Mouse (Mus musculus) liver (tissue): ENCODE measurements around the gene Pdzd8.

Experiments
- DNase-seq: peaks from one replicate; pipeline ENCODE4 v3.0.0-alpha.2; 2020; ENCODE audit warnings: mixed read lengths

Gene Pdzd8

GRCm38 (mm10) chr19:59352760-59353159, 7.2 kb upstream of the Pdzd8 start:
- no peak for DNase-seq

- DNase-seq: no peak
These were observed 5.7 kb upstream of the Pdzd8 start for GRCm38 (mm10) chr19:59351151-59351889.

DNA sequence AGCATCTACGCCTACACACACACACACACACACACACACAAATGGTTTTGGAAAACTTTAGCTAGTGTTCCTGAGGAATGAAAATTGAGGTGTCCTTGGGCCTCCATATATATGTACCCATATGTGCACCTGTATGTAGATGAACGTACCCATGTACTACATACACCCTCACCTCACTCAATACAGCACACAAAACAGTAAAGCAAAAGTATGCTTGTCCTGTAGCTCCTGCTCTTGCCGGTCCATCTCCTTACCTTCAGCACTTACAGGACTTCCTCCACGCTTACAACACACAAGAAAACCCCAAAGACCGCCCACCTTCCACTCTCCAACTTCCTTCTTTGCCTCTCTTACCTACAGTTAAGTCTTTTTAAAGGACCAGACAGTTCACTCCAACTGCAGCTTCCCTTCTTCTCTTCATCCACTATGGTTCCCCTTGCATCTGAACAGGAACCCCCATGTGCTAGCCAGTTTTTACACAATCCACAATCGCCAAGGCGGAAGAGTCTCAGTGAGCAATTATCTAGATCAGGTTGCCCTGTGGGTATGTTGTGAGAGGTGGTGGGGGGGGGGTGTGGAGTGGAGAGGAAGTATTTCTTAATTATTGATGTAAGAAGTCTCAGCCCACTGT, 4.8 kb upstream of the Pdzd8 start:
- DNase-seq: no peak

DNA sequence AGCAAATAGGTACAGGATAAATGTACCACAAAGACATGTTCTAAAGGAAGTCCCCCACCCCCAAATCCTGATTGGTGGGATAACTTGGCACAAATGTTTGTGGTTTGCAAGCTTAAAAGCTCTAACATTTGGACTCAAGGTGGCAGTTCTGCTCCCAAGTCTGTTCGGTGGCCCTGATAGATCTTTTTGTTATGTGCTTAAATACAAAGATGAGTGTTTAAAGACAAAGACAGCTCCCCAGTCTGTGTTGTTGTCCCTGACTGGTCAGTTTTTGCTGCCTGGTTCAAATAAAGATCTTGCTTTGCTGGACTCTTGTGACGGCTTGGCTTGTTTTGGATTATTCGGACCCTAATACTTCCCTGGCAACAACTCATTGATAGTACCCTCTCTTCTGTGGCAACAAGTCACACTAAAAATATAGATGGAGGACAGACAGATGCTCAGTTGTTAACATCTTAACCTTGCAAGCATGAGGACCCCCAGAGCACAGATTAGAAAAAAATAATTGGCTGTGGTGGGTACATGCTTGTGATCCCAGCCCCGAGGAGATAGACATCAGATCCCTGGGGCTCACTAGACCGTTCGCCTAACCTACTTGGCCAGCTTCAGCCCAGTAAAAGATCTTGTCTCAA, 3.9 kb upstream of the Pdzd8 start:
- DNase-seq: no peak

- DNase-seq: no peak
These were observed 745 bp upstream of the Pdzd8 start for GRCm38 (mm10) chr19:59346325-59346724.

GRCm38 (mm10) chr19:59345081-59345657, 411 bp downstream of the Pdzd8 start:
- DNase-seq: peak; percentile 76

- DNase-seq: peak; percentile 62
These were observed 1.3 kb downstream of the Pdzd8 start for GRCm38 (mm10) chr19:59344304-59344711.

- no peak for DNase-seq
These were observed 2.6 kb downstream of the Pdzd8 start for GRCm38 (mm10) chr19:59342964-59343363.

DNA sequence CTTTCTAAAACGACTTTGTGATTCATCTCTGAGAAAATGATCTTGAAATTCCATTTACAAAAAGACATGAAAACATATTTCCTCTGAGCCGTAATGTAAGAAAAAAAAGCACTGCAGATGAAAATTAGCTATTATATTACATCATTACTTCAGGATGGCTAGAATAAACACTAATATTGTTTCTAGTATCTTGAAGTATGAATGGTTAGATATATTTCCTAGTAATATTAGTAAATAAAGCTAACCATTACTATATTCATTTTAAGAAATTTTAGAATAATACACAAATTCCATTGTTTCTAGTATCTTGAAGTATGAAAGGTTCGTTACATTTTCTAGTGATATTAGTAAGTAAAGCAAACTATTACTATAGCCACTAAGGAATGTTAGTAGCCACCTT, 5.7 kb downstream of the Pdzd8 start:
- DNase-seq: no peak

DNA sequence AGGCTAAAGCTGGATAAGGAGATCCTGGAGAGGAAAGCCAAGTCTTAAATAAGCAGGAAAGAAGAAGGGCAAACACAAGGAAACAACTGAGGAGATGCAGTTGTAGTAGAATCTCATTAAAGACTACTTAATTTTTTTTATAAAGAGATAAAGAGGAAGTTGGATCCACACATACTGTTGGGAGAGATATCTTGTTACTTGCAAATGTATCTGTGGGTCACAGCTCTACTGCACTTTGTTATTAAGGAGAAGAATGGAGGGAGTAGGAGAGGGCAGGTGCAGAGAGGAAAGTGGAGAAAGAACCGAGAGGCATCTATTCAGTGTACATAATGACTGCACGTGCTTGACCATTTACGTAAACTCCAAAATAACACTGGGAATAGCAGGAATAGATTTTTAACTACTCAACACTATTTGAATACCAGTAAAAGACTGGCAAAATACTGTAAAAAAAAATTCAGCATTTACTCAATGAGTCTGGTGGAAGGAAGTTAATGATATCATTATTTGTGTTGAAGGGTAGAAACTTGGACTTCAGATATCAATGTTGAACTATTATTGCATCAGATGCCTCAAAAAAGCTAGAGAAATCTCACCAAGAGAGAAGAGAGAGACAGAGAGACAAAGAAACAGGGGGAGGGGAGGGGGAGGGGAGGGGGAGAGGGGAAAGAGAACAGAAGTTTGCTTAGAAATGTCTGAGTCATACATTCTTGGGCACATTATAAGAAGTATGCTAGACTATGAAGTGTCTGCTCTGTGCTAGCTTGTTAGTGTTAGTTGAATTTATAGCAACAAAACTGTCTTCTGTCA, 7.5 kb downstream of the Pdzd8 start:
- no peak for DNase-seq

DNA sequence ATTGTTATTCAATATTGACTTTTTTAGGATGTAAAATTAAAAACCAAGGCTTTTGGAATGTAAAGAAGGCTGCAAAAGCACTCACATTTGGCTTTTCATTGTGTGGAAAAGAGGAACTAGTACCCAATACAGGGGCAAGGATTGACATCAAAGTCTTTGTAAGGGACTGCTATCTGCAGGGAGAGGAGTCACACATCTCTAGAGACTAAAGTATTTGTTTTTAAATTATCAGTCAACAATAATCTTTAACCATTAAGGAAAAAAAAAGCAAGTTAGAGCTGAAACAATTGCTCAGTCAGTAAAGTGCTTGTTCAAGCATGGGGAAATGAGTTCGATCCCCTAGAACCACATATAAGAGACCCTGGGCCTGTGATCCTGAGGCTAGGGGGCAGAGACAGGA, 8.9 kb downstream of the Pdzd8 start:
- no peak for DNase-seq

DNA sequence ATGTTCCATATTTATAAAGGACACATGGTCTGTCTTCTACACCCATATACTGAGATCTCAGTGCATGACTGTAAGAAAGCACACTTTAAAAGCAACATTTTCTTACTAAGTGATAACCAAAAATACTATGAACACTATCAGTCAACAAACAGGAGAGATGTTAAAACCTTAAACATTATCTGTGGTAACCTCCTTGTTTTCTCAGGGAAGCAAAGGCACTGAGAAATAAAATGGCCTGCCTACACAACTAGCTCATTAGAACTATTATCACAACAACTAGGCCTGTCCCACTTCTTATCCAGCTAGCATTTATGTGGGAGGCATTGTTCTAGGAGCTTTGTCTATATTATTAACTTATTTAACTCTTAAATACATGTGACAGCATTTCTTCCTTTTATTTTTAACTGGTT, 14.8 kb downstream of the Pdzd8 start:
- DNase-seq: no peak

- DNase-seq: no peak
These were observed 23.6 kb downstream of the Pdzd8 start, which contains the start of gene Rps12-ps3 for GRCm38 (mm10) chr19:59321990-59322389. Gene Rps12-ps3, plus strand, starts transcription at chr19:59322290.

DNA sequence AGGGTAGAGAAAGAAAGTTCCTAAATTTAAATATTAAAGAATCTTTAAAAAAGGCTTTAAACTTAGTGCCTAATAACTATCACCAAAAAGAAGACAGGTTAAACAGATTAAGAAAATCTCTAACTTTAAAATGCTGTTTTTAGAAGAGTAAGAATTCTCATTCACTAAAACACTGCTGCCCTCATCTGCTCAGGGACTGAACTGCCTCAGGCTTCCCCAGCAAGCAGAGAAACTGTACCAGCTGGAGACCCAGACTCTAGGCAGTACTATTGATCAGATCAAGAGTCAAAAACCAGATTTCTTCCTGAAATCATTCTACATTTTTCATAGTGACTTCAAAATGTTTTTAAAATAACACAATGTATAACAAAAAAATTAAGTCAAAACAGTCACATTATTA, 29.0 kb downstream of the Pdzd8 start:
- DNase-seq: no peak

GRCm38 (mm10) chr19:59315308-59315707, 30.3 kb downstream of the Pdzd8 start:
- DNase-seq: no peak

DNA sequence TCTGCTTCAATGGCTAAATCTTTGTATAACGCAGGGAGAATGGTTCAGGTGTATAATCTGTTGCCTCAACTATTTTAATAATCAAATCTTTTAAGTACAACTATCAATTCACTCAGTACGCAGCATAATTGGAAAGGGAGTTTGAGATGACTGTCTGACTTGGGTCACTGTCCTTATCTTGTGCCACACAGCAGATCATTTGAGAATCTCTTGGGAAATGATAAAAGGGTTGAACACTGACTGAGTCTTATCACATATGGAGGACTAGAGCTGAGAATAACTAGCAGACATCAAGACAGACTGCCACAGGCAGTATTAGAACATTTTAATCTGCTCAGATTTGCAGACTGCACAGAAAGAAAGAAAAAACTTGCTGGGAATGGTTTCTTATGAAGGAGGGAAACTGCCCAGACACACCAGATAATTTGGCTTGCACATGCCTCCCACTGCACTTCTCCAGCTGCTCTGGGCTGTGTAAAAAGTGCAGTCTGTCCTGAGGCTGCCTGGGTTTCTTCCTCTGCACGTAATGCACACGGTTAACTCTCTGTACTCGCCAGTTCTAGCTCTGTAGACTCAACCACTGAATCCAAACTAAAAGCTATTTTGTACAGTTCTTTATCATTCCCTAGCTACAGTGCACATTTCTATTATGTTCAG, 53.3 kb downstream of the Pdzd8 start:
- DNase-seq: no peak

DNA sequence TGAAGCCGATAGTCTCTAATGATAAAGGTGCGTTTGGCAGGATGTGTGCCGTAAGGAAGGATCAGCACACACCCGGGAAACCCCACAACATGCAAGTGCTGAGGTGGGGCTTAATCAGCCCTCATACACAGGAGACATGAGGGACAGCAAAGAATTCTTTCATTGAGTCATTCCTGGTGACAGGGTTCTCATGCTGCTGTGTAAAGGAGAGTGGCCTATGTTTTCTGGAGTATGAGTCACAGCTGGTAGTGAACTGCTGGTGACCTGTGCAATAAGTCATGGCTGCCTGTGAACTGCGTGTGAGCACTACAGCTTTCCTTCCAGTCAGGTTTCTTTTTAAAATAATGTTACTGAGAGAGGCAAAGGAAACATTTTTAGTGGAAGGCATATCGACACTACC, 55.8 kb downstream of the Pdzd8 start:
- DNase-seq: no peak

DNA sequence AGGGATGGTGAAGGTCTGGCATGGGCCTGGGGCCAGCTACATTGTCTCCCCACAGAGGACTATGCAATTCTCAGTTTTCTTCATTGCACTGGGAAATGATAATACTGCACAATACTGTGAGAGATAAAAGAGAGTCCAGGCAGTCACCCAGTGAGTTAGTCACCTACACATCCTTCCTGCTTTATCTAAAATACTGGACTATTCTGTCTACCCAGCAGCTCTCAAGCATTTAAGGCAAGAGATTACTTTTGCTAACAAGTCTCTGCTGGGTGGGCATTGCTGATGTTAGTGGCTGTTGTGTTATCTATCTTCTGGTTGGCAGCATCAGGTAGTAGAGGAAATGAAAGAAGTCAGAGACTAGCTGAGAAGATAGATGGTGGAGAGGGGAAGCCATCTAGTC, 56.5 kb downstream of the Pdzd8 start:
- no peak for DNase-seq

DNA sequence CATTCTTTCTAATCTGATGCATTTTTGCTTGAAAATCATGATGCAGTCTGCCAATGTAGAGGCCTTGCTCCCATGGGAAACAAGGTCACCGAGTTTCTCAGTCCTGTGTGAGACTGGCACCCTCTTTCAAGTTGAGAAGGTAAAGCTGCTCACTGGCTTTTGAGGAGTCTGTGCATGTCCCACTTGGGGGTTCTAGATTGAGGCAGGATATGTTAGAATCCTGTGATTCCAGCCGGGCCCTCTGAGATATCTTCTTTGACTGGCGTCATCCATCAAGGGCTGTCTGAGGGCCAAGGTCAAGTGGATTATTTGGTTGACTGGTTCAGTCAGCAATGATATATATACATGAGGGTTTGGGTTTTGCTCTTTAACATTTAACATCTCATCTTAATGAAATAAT, 63.6 kb downstream of the Pdzd8 start:
- DNase-seq: no peak

- no peak for DNase-seq
These were observed 64.7 kb downstream of the Pdzd8 start for GRCm38 (mm10) chr19:59280841-59281240.

GRCm38 (mm10) chr19:59276354-59276753, 69.2 kb downstream of the Pdzd8 start:
- no peak for DNase-seq

GRCm38 (mm10) chr19:59273190-59273589, 72.4 kb downstream of the Pdzd8 start:
- DNase-seq: no peak
